Mouse (Mus musculus): ENCODE measurements around the gene Dnmbp.

DNA sequence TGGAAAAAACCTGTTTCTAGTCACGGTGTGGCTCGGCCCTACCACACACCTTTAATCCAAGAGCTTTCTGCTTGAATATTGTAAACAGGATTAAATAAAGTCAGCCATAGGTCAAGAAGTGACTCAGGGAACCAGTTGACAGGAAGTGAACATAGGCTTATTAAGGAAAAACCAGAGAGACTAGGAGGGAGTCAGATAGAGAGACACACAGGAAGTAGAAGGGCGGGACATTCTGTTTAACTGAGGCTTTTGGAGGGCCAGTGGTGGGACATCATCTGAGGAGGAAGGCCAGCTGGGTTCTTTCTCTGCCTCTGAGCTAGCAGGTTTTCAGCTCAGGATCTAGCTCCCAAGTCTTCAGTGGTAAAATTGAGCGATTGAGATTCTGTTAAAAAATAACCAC, 20.1 kb downstream of the Dnmbp start:
- TF ChIP-seq CTCF (IDR thresholded peaks at IDR 0.05; ENCODE audit: extremely low read depth, insufficient read depth, low read length) (no peak), POLR2A (IDR thresholded peaks at IDR 0.05; ENCODE audit: extremely low read depth, insufficient read depth, low read length) (no peak)
